Mouse (Mus musculus) layer of hippocampus, adult 18-20 months (tissue): ENCODE results near the gene Nell2. TPM values are rescaled to one million over a fixed set of nuclear protein-coding genes. Genes with fewer than 3 reads are reported as not detected.

Experiments used
- DNase-seq, 2 experiments: peaks; one replicate each; pipeline ENCODE4 v3.0.0; 2022; ENCODE audit warnings: low spot score in 2 of 2
- total RNA-seq, 2 experiments: library from RNA; stranded (reverse); gene quantifications; 2 replicates each; pipeline ENCODE4 v1.2.3; 2021

Gene Nell2
- total RNA-seq, 2 experiments from 2014 or later = 710 to 754 TPM

DNA sequence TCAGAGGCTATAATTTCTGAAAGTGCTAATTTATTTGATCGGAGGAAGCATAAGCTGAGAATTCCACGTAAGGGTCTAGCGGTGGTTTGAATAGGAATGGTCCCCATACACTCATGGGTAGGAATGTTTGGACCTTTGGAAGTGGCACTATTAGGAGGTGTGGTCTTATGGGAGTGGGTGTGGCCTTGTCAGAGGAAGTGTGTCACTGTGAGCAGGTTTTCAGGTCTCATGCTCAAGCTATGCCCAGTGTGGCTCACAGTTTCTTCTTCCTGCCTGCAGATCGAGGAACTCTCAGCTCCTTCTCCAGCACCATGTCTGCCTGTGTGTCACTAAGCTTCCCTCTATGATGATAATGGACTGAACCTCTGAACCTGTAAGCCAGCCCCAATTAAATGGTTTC, 46.8 kb downstream of the Nell2 start:
- no peak for DNase-seq

DNA sequence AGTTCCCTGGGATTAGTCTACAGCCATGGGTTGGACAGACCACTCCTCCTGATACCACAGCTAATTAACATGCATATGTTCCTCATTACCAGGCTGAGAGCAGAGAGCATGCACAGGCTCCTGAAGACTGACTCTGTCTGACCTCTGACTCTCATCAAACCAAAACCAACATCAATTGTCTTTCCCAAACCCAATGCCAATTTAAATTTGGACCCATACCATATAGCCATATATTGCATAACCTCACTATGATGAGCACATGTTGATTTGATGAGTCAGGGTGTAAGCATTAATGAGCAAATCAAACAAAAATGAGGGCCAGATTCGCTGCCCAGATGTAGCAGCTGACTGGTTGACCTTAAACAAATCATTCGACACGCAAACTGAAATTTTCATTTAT, 51.9 kb downstream of the Nell2 start:
- DNase-seq = no peak

DNA sequence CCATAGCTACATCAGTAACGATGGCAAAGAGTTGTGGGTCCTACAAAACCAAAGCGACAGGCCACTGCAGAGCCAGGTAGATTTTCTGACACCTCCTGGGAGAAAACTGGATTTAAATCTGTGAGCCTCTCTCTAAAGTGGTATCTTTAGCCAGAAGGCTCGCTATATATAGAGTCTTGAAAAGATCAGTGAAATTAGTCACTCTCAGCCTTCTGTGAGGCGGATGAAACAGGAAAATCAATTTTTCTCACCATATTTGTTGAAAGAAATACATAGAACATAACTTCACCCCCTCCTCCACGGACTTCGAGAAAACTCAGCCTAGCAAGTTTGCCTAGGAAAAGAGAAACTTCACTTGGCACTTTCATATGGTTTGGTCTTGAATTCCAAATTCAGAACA, 54.4 kb downstream of the Nell2 start:
- peak in 1 of 2 experiments; percentile 62 for DNase-seq

DNA sequence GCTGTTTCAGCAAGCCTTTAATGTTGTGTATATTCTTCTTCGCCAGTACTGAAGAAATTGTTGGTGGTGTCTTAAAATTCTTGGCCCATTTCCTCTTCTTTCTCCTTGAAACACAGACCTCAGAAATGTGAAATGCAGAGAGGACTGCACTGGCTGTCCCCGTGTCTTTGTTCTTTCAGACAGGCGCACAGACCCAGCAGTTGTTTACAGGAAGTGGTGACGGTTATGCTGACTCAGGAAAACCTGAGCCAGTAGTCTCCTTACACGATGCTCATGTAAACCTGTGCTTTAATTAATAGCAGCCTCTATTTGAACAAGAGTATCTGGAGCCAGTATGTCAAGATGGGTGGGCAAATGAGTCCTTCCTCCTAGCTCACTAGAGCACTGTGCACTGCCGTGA, 61.2 kb downstream of the Nell2 start:
- no peak for DNase-seq

DNA sequence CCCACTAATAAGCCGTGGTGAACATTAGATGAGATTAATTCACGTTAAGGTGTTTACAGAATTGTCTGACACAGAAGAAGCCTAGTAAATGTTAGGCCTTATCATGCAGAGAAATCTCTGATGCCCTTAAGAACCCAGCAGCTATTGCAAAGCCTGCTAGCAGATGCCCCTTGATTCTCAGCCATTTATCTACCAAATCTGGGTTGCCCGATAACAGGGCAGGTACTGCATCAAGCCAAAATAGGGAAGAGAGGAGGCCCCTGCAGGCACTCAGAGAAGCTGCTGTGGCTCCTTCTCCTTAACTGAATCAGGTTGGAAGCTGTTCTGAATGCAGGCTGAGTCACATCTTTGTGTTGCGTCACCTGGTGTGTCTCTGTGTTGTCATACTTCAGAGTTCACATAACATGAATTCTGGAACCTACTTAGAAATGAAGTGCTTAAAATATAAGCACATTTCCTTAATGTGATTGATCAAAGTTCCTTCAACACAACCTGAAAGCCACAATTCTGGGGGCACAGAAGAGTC, 68.3 kb downstream of the Nell2 start:
- no peak for DNase-seq

DNA sequence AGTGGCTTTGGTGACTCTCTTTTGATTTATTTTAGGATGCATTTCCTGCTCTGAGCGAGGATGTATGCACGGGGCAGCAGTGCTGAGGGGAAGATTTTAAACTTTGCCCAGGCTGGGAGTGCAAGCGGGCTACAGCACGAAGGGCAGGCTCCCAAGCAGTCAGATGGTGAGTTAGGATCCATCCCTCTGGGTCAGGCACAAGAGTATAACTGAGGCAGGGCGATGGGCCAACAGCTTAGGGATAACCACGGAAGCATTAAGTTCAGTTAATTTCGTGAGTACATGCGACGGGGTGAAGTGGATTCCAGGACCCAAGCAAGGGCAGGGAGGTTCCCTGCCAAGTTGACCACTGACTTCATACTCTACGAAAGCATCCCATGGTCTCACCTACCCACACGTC, 83.8 kb downstream of the Nell2 start:
- no peak for DNase-seq

DNA sequence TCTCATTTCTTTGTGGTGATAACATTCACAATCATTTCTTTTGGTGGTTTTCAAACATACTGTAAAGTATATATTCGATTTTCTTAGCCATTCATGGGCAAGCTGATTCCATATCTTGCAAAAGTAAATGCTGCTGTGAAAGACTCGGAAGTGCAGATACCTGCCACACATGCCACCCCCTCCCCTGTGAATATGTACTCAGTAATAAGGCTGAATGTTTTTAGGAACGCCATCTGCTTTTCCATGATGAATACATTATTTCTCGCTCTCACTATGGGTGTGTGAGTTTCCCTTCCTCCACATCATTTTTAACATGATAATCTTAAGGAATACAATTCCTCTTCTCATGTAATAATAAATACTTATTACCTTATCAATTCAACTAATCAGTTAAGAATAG, 90.6 kb downstream of the Nell2 start:
- DNase-seq = no peak

DNA sequence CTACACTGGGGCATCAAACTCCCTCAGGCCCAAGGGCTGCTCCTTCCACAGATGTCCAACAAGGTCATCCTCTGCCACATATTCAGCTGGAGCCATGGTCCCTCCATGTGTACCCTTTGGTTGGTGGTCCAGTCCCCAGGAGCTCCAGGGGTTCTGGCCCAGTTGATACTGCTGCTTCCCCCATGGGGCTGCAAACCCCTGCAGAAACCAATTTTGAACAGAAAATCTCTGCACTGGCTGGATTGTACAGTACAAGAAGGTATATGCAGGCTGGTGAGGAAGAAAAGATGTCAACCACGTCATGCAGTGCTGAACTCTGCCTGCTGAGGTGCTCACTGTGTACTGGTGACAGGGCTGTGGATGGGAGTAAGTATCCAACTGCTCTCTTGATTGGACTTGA, 92.1 kb downstream of the Nell2 start:
- no peak for DNase-seq

DNA sequence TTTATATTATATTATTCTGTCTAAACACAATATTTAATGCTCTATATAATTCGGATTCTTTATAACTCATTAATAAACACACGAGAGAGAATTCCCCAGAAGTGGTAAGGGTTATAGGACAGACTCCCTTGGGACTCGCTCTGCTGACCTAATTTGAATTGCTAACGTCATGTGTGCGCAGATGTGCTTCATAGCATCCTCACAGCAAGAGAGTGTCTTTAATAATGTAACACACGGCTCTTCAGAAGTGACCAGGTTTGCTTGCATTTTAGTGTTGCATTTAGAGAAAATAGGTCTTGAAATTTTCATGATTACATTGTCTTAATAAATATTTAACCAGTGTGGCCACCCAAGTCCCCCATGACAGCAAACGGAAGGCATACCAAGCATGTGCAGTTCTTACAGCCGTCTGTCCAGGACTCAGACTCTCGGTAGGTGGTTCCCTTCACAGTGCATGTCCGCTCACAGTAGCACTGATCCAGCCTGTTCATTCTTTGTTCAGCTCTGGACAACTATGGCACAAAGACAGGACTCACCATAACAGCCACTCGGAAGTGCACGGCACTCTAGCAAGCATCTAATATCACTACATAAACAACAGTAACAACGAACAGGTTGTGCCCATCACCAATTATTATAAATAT, 97.1 kb downstream of the Nell2 start:
- no peak for DNase-seq

DNA sequence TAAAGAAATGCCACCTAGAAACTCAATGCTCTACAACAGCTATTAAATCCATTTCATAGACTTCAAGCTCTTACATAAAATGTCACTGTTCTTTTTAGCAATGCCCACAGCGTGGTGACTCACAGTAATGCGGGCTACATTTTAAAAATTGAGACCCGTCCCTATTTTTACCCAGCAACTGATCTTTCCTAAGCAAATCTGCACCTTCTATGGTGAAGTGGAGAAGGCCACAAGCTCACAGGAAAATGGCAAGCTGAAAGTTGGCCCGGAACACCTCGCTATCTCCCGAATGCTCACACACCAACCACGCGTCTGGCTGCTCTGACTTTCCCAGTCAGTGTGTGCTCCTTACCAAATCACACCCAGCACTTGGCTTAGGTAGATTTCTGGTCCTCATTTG, 98.4 kb downstream of the Nell2 start:
- DNase-seq = peak in 1 of 2 experiments; percentile 46

DNA sequence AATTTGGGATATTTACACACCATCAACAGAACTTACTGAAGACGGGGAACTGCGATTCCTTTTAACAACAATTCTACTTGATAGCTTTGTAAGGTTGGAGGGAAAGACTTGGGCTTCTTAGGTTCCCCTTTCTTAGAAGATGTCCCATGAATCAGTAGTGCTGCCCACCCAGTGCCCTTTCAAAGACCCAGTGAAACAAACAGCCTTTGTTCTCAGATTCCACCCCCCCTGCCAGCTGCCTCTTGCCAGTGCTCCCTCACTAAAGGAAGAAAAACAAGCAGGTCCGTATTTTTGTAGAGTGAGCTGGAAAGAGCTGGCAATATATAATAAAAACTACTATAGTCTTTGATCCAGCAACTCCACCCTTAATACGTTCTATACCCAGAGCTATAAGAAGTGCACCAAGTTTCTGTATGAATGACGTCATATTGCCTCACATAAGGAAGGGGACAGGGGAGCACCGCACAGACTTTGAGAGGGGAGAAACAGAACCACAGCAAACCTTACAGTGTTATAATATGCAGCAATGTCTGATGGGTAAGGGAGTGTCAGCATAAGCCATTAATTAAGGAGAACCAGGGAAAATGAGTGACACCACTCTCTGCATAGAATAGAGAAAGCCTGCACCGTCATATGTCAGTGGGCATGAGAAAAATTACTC, 100.2 kb downstream of the Nell2 start:
- no peak for DNase-seq

DNA sequence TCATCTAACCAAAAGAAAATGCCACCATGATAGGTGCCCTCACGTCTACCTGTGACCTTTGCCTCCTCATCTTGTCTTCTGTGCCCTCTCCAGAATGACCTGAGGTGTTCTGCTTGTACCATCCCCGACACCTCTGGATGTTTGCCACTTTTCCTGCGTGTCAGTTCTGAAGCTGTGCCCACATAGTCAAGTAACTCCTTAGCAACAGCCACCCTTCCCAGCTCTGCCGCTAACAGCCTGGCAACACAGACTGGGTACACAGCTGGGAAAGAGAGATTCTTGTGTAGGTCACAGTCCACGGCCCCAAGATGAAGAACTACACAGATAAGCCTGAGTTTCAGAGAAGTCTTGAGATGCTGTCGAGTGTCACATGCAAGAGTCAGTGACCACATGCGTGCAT, 103.3 kb downstream of the Nell2 start:
- DNase-seq = no peak

DNA sequence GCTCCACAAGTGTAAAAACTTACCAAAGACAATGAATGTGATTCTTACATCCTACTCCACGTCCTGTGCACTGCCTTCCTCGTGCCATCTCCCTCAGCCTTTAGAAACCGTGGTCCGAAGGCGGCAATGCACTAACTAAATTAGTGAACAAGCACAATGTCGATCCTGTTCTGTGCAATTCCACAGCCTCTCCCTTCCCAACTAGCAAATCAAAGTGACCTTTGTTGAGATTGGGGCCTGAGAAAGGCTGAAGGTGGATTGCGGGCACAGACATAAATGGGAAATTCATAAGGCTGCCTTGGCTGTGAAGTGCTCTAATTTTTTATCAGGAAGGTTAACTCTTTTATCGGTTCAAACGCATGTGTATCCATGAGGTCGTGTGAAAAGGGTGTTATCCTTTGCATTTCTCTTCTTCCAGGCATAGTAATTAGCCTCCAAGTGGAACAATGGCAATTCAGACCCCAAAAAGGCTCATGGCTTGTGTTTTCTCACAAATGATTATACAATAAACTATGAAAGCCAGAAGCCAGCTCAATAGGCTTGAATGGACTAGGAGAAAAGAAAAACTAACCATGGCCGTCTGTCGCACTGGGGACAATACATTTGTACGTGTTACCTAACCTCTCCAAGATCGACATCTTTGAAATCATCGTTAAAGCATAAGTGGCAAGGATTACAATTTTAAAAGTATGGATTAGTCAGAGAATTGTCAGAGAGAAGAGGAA, 106.0 kb downstream of the Nell2 start:
- no peak for DNase-seq

DNA sequence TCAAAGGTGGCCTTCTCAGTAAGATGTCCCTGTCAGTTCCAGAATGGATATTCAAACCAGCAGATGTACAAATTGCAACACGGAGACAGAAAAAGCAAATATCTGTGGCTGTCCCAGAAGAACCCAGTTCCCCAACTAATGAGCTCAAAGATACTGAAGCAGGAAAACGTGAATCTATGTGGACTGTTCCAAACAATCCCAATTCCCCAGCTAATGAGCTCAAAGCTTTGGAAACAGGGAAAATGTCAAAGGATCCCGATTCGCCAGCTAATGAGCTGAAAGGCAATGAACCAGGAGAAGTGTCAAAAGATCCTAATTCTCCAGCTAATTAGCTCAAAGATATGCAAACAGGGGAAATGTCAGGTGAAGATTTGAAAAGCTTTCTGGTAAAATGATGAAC, 109.7 kb downstream of the Nell2 start:
- no peak for DNase-seq

DNA sequence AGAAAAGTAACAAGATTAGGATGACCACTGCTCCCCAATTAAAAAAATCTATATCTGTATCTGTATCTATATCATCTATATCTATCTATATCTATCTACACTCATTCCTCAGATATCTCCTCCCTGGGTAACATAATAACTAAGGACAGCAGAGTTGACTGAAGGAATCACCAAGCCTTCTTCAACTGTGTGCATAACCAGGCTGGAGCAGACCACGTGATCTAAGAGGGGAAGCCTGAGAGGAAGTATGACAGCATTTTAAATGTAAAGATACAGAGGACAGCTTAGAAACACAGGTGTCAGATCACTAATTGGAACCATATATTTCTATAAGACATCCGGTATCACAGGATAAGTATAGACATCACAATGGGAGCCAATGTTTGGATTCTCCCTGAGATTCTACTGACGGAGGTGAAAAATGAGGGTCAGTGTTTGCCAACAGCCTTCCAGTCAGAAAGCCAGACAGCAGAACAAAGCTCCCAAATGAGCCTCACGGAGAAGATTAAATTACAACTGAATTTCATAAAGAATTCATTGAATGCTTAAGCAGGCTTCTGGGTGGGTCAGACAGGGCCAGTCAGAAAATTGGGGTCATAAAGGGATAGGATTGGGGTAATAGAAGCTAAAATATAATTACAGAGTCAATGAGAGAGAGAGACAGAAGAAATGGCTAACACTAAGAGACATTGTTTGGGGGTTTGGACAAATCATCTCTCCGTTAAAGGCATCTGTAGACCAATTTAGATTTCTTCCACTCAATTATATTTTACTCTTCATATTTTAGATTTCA, 116.2 kb downstream of the Nell2 start:
- DNase-seq = no peak

DNA sequence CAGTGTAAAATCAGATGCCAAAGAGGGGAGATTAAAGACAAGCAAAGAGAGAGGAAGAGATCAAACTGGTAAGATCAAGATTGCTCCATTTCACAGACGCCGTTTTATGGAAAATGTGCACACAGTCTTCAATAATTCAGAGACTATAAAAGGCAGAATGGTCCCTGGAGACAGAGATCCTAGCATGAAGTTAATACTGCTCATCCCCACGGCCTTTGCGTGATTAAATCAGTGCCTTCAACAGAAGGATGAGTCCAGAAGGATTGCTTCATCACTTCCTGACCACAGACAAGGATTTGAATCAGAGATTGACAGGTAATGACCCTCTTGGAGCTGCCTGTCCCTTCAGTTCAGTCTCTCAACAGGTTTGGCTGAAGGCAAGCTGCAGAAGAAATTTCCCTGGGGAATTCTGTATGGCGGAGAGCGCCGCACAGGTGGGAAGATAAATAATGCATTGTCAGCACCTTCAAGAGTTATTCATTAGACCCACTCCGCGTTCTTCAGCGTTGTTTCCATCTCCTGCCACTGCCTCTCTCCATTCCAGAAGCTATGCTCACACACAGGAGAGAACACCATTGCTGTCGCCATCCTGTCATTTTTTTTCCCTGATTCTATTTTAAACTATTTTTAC, 118.0 kb downstream of the Nell2 start:
- DNase-seq = no peak

DNA sequence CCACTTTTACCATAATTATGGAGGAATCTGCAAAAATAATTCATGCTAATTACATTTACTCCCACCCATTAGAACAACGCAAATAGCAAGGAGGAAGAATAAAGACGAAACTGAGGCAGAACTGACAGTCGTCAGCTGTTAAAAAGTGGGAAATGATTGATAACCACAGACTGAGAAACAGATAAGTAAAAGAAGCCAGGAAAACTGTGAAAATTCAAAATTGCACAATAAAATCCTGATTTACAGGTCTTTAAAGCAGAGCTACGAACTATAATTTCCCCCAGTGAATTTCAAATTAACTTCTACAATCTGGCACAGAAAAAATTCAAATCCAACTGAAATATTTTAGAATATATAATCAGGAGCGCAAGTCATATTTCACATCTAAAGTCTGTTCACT, 138.0 kb downstream of the Nell2 start:
- DNase-seq = no peak

DNA sequence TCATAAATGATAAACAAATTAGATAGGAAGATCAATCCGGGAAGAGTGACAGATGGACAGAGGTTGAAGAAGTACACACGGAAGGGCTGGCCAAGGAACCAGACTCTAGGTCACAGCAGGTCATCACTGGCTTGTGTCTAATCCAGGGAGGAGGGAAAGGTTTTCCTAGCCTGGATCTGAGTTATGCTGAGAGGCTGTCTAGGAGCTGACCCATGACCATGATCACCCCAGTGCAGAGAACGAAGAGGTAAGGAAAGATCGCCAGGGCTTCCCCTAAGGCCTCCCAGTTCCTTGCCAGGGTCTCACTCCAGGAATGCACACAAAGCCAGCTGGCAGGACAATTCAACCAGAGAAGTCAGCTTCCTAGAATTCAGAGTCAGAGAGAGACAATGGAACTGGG, 139.4 kb downstream of the Nell2 start:
- DNase-seq = no peak

DNA sequence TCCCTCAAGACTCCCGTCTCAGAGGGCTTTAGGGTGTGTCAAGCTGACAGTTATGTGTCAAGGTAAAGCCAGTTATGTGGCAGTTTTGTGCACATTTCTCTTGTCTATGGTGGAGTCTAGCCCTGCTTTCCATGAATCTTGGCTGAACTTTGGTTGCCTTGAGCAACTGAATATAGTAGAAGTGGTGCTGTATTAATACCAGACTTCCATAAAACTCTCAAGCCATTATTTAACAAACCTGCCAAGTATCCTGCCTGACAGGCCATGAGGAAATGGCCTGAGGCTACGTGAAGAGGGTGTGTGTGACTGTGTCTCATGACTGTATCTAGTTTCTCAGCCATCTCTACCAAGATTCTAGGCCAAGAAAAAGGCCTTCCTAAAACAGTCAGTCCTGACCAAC, 147.5 kb downstream of the Nell2 start:
- no peak for DNase-seq

DNA sequence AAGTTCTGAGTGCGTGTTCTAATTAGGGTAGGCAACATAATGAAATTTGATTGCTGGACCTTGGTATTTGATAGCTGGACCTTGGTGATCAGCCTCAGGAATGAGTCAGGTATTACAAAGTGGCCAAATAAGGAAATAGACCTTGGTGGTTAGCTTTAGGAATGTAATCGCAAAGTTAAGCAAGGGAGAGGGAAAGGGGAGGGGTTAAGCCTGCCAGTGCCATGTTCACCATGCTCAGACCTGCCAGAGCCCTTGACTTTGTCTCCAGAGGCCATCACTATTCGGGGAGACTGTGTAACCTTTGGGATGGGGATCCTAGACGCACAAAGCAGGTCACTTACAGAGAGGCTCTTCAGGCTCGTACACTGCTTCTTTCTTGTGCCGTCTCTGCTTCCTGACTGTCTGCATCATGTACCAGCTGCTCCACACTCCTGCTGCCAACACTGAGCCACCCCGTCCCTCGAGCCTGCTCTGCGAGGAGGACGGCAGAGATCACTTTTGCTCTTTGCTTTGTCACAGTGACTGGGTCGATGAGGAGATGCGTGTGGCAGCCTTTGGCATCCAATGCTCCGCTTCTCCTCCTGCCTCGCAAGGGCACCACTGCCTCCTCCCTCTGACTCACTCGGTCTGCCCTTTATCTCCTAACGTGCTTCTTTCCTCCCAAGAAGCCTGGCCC, 157.5 kb downstream of the Nell2 start:
- peak; percentile 53 to 66 for DNase-seq

DNA sequence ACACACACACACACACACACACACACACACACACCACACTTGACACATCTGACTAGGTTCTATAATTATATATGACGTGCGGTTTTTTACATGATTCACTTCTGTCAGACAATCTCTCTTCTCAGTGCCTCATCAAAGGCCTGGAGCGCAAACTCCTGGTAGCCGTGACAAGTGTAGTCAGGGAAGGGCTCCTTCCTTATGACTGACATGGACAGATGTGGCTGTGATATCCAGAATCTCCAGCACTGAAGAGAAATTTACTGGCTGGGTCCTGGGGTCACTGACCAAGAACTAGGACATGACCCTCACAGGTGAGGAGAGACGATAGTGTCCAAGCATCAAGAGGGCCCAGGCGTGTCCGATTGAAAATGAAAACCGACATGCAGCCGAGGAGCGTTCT, 160.2 kb downstream of the Nell2 start:
- no peak for DNase-seq
